Mouse (Mus musculus): ENCODE data around the gene Pcyt2. TPM values are rescaled to one million over a fixed set of nuclear protein-coding genes. Genes with fewer than 3 reads are reported as not detected.

The Pcyt2 gene
- total and polyA plus RNA-seq, 3 experiments = 29.0 to 146 (median 102) TPM

- Histone ChIP-seq H3K9me3 (replicated peaks) (peaks cover 4% of the 10 kb centered on the region; the same call in 1 of the 2 replicates), H3K4me3 (ENCODE audit: low read depth, low read length) (no peak overlapping the region; the same call in 1 of the 2 replicates), H3K36me3 (replicated peaks) (peaks cover 90% of the 10 kb centered on the region), H3K27me3 (ENCODE audit: insufficient read depth, low read length) (no peaks in the 10 kb centered on the region), H3K4me1 (ENCODE audit: insufficient read depth, low read depth, low read length) (peaks cover 79% of the 10 kb centered on the region)
- ATAC-seq (ENCODE audit: extremely low read depth, insufficient number of reproducible peaks, low FRiP score, poor library complexity, severe bottlenecking) (no peak), DNase-seq (ENCODE audit: low spot score) (no peak)
- TF ChIP-seq GATA2 (IDR thresholded peaks at IDR 0.05; ENCODE audit: borderline replicate concordance, low read depth, low read length) = no peak
- TF ChIP-seq POLR2AphosphoS5 (IDR thresholded peaks at IDR 0.05; ENCODE audit: insufficient replicate concordance, low read depth, low read length) = no peak
- no peak for TF ChIP-seq TAL1 (conservative IDR thresholded peaks at IDR 0.05; ENCODE audit: low read depth, low read length)
- TF ChIP-seq CTCF (IDR thresholded peaks at IDR 0.05; ENCODE audit: low read depth, low read length) = no peak
- no peak for TF ChIP-seq GATA1 (IDR thresholded peaks at IDR 0.05; ENCODE audit: borderline replicate concordance, low read length)
Measured at GRCm38 (mm10) chr11:120618619-120619535, 1.1 kb upstream of the Pcyt2 start.

DNA sequence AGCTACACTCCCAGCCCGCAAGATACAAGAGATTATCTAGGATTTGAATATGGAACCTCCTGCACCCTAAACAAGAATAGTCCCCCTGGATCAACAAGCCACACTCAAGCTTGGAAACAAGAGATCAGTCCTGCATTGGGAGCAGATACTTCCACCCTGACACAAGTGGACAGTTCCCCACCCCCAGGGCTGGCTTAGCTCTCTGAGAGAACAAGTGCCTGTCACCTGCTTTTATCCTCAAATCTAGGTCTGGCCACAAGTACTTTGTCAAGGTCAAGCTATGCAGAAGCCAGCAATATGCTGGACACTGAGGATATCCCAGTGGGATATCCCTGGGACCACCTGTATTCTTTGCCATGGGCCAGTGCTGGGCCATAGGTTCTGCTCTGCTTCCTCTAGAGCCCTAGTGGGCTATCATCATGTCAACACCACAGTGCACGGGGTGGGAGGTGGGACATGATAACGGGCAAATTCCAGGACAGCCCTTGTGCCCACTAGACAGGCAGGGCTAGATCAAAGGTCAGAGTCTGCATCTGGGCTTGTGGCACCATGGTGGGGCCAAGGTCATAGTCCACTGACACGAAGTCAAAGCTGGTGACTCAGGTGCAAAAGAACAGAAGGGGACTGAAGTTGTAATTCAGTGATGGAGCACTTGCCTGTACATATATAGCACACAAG lies 980 bp downstream of the Pcyt2 start:
- DNase-seq (ENCODE audit: low spot score) (no peak), ATAC-seq (ENCODE audit: extremely low read depth, insufficient number of reproducible peaks, low FRiP score, poor library complexity, severe bottlenecking) (no peak)
- TF ChIP-seq GATA2 (IDR thresholded peaks at IDR 0.05; ENCODE audit: borderline replicate concordance, low read depth, low read length) (no peak), TAL1 (conservative IDR thresholded peaks at IDR 0.05; ENCODE audit: low read depth, low read length) (no peak), GATA1 (IDR thresholded peaks at IDR 0.05; ENCODE audit: borderline replicate concordance, low read length) (no peak), POLR2AphosphoS5 (IDR thresholded peaks at IDR 0.05; ENCODE audit: insufficient replicate concordance, low read depth, low read length) (no peak), CTCF (IDR thresholded peaks at IDR 0.05; ENCODE audit: low read depth, low read length) (no peak)
- peaks cover 2% of the 10 kb centered on the region; the same call in 1 of the 2 replicates for H3K27me3 ChIP-seq (ENCODE audit: insufficient read depth, low read length)
- peaks cover 79% of the 10 kb centered on the region for H3K4me1 ChIP-seq (ENCODE audit: insufficient read depth, low read depth, low read length)
- H3K9me3 ChIP-seq (replicated peaks) = peaks cover 4% of the 10 kb centered on the region; the same call in 1 of the 2 replicates
- peaks cover 90% of the 10 kb centered on the region for H3K36me3 ChIP-seq (replicated peaks)
- H3K4me3 ChIP-seq (ENCODE audit: low read depth, low read length) = peak overlapping the region; percentile 98

- Histone ChIP-seq H3K9me3 (replicated peaks) (peaks cover 4% of the 10 kb centered on the region; the same call in 1 of the 2 replicates), H3K4me1 (ENCODE audit: insufficient read depth, low read depth, low read length) (peaks cover 79% of the 10 kb centered on the region), H3K27me3 (ENCODE audit: insufficient read depth, low read length) (peaks cover 2% of the 10 kb centered on the region; the same call in 1 of the 2 replicates), H3K36me3 (replicated peaks) (peaks cover 90% of the 10 kb centered on the region), H3K4me3 (ENCODE audit: low read depth, low read length) (peak overlapping the region; percentile 49; the same call in 1 of the 2 replicates)
- DNase-seq (ENCODE audit: low spot score) (no peak), ATAC-seq (ENCODE audit: extremely low read depth, insufficient number of reproducible peaks, low FRiP score, poor library complexity, severe bottlenecking) (no peak)
- TF ChIP-seq TAL1 (conservative IDR thresholded peaks at IDR 0.05; ENCODE audit: low read depth, low read length) (no peak), CTCF (IDR thresholded peaks at IDR 0.05; ENCODE audit: low read depth, low read length) (no peak), GATA2 (IDR thresholded peaks at IDR 0.05; ENCODE audit: borderline replicate concordance, low read depth, low read length) (no peak), GATA1 (IDR thresholded peaks at IDR 0.05; ENCODE audit: borderline replicate concordance, low read length) (no peak), POLR2AphosphoS5 (IDR thresholded peaks at IDR 0.05; ENCODE audit: insufficient replicate concordance, low read depth, low read length) (no peak)
Measured at GRCm38 (mm10) chr11:120615606-120616203, 2.0 kb downstream of the Pcyt2 start.

- Histone ChIP-seq H3K4me3 (ENCODE audit: low read depth, low read length) (peak overlapping the region; percentile 49; the same call in 1 of the 2 replicates), H3K9me3 (replicated peaks) (peaks cover 4% of the 10 kb centered on the region; the same call in 1 of the 2 replicates), H3K27me3 (ENCODE audit: insufficient read depth, low read length) (peaks cover 2% of the 10 kb centered on the region; the same call in 1 of the 2 replicates), H3K36me3 (replicated peaks) (peaks cover 90% of the 10 kb centered on the region), H3K4me1 (ENCODE audit: insufficient read depth, low read depth, low read length) (peaks cover 79% of the 10 kb centered on the region)
- no peak for ATAC-seq (ENCODE audit: extremely low read depth, insufficient number of reproducible peaks, low FRiP score, poor library complexity, severe bottlenecking)
- TF ChIP-seq CTCF (IDR thresholded peaks at IDR 0.05; ENCODE audit: low read depth, low read length) (no peak), POLR2AphosphoS5 (IDR thresholded peaks at IDR 0.05; ENCODE audit: insufficient replicate concordance, low read depth, low read length) (no peak)
- no peak for DNase-seq (ENCODE audit: low spot score)
Measured at GRCm38 (mm10) chr11:120615167-120615566, 2.6 kb downstream of the Pcyt2 start.

- Histone ChIP-seq H3K4me3 (ENCODE audit: low read depth, low read length) (no peak overlapping the region), H3K4me1 (ENCODE audit: insufficient read depth, low read depth, low read length) (peaks cover 82% of the 10 kb centered on the region), H3K36me3 (replicated peaks) (peaks cover 90% of the 10 kb centered on the region), H3K9me3 (replicated peaks) (peaks cover 4% of the 10 kb centered on the region; the same call in 1 of the 2 replicates), H3K27me3 (ENCODE audit: insufficient read depth, low read length) (peaks cover 2% of the 10 kb centered on the region; the same call in 1 of the 2 replicates)
- no peak for TF ChIP-seq CTCF (IDR thresholded peaks at IDR 0.05; ENCODE audit: low read depth, low read length)
- no peak for TF ChIP-seq POLR2AphosphoS5 (IDR thresholded peaks at IDR 0.05; ENCODE audit: insufficient replicate concordance, low read depth, low read length)
- TF ChIP-seq GATA2 (IDR thresholded peaks at IDR 0.05; ENCODE audit: borderline replicate concordance, low read depth, low read length) = no peak
- TF ChIP-seq TAL1 (conservative IDR thresholded peaks at IDR 0.05; ENCODE audit: low read depth, low read length) = no peak
- DNase-seq (ENCODE audit: low spot score) (no peak), ATAC-seq (ENCODE audit: extremely low read depth, insufficient number of reproducible peaks, low FRiP score, poor library complexity, severe bottlenecking) (no peak)
Measured at GRCm38 (mm10) chr11:120613976-120614375, 3.8 kb downstream of the Pcyt2 start.
